Mouse (Mus musculus) left cerebral cortex, postnatal 36 days (tissue): ENCODE results near the gene Chd4. TPM values are rescaled to one million over a fixed set of nuclear protein-coding genes. Genes with fewer than 3 reads are reported as not detected.
A peak's percentile ranks its signal among the peaks of the same experiment; 100 is the strongest.
"Not testable (repeated sequence)": the region's sequence is repeated elsewhere in the genome, so short reads cannot be mapped to it uniquely, and the experiment has no call there.

ENCODE experiments used
- DNase-seq, 2 experiments: peaks; one replicate each; pipeline ENCODE4 v3.0.0; 2021 to 2022; ENCODE audit warnings: low spot score in 2 of 2, mixed read lengths in 1 of 2
- intact Hi-C: fragments of 180-260 bp; cut with DNase I; formaldehyde crosslinking; loops from one replicate; pipeline ENCODE4 v1.15.1; 2025
- total RNA-seq, 2 experiments: library from RNA; stranded (reverse); gene quantifications; 2 replicates each; pipeline ENCODE4 v1.2.3; 2021

Gene Chd4
- total RNA-seq, 2 experiments from 2014 or later: 153 to 166 TPM

DNA sequence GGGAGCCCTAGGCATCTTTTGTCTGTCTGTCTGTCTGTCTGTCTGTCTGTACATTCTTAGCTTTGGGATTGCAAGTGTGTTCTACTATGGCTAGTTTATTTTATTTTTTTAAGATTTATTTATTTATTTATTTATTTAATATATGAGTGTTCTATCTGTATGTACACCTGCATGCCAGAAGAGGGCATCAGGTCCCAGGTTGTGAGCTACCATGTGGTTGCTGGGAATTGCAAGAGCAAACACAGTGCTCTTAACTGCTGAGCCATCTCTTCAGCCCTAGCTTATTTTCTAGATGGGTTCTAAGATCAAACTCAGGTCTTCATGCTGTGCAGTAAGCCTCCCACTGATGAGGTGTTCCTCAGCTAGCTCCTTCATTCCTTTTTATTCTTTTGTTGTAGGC is 58.8 kb downstream of the Chd4 start:
- intact Hi-C loops: no loop called here
- no peak for DNase-seq

DNA sequence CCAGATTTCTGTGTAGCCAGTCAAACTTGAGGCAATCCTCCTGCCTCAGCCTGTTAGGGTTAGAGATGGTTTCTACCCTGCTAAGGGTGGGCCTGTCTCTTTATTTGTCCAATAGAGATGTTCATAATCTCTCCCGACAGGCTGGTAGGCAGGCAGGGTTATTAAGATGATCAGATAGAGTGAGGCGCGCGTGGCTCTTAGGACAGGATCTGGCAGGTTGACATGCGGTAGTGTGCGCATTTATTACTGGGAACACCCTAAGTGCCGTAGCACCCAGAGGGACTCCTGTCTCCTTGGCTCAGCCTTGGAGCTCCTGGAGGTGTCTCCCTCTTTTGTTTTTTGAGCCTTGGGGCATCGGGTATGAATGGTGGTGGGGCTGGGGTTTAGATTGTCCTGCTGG is 59.5 kb downstream of the Chd4 start:
- intact Hi-C loops: no loop called here
- DNase-seq: no peak

DNA sequence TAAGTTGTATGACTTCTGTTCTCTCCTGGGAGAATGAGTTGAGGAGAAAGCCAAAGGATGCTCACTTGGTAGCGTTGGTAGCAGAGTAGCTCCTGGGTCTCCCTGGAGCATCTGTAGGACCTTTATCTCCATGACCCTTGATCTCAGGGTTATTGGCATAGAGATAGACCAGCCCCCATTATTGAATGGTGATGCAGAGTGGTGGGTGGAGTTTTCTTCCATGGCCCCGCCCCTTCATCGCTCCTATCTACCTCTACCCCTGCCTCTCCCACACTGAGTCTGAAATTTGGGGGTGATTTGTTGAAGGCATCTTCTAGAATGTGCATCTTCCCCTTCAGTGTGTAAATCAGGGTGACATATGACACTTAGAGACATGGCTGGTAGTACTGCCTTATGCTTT is 60.7 kb downstream of the Chd4 start:
- intact Hi-C loops: no loop called here
- no peak for DNase-seq

- intact Hi-C loops: no loop called here
- DNase-seq: no peak
Measured at GRCm38 (mm10) chr6:125156903-125157614, 61.3 kb downstream of the Chd4 start.

- intact Hi-C loops: no loop called here
- no peak for DNase-seq
Measured at GRCm38 (mm10) chr6:125158944-125159492, 63.2 kb downstream of the Chd4 start.

- intact Hi-C loops: no loop called here
- no peak for DNase-seq
Measured at GRCm38 (mm10) chr6:125159773-125160557, 64.2 kb downstream of the Chd4 start.

DNA sequence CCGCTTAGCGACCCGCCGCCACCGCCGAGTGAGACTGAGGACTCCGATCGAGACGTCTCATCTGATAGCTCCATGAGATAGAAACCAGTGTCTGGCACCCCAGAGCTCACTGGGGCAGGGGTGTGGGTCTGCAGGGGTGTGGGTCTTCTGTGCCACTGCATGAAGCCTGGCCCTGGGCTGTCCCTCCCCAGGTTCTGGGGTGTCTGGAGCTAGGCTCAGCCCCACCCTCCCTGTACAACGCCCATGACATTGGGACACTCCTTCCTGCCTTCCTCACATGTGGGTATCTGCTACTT is 64.7 kb downstream of the Chd4 start:
- intact Hi-C loops: no loop called here
- no peak for DNase-seq

DNA sequence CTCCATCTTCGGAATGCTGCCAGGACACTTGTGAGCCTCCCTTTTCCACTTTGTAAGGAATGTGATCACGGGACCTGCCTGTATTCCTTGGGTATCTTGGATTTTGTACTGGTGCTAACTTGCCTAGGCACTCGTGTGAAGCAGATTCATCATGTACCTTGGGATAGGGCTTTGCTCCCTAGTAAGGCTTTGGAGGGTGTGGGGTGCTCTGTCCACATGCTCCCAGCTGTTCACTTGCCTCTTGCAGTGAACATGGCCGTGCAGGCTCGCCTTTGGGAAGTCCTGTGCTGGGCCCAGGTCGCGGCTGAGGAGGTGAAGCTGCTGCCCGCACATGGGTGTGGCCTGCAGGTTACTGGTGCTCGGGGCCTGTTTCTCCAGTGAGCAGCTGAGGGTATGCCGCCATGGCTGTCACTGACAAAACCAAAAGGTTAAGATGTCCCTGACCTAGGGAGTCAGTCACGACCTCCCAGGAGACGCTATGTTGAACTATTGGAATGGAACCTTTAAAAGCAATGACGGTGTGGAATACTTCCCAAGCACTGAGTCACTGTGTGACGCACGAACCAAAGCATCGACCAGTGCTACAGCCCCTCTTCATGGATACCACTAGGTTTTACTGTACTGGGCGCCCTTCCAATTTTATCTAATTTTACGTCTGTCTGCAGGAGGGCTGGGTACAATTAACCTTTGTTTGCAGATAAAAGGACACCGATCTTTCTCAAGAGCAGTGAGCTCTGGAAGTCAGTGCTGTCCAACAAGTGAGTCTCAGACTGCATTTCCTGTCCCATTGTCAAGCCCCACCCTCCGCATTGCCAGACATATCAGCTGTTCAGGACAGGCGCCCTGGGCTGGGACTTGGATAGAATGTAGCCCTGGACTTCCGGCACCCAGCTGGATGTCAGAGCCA is 65.3 kb downstream of the Chd4 start:
- peak; percentile 63 to 67 for DNase-seq

GRCm38 (mm10) chr6:125161971-125162370 is 66.2 kb downstream of the Chd4 start:
- intact Hi-C loops: not testable (repeated sequence)
- peak; percentile 52 to 70 for DNase-seq

More for the DNA sequence above, 65.3 kb downstream of the Chd4 start:
- intact Hi-C loops: no loop called here

DNA sequence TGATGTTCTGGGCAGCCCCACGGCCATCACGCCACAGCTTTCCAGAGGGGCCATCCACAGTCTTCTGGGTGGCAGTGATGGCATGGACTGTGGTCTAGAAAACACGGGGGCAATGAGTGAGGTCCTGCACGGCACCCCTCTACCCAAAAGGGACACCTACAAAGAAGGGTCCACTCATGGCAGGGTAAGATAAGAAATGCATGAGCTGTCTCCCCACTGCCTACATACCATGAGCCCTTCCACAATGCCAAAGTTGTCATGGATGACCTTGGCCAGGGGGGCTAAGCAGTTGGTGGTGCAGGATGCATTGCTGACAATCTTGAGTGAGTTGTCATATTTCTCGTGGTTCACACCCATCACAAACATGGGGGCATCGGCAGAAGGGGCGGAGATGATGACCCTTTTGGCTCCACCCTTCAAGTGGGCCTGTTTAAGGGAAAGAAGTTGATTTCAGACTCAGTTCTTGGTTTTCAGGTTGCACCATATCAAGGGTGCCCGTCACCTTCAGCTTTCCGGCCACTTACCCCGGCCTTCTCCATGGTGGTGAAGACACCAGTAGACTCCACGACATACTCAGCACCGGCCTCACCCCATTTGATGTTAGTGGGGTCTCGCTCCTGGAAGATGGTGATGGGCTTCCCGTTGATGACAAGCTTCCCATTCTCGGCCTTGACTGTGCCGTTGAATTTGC is 67.0 kb downstream of the Chd4 start:
- intact Hi-C loops, DNase-seq: not testable (repeated sequence)

DNA sequence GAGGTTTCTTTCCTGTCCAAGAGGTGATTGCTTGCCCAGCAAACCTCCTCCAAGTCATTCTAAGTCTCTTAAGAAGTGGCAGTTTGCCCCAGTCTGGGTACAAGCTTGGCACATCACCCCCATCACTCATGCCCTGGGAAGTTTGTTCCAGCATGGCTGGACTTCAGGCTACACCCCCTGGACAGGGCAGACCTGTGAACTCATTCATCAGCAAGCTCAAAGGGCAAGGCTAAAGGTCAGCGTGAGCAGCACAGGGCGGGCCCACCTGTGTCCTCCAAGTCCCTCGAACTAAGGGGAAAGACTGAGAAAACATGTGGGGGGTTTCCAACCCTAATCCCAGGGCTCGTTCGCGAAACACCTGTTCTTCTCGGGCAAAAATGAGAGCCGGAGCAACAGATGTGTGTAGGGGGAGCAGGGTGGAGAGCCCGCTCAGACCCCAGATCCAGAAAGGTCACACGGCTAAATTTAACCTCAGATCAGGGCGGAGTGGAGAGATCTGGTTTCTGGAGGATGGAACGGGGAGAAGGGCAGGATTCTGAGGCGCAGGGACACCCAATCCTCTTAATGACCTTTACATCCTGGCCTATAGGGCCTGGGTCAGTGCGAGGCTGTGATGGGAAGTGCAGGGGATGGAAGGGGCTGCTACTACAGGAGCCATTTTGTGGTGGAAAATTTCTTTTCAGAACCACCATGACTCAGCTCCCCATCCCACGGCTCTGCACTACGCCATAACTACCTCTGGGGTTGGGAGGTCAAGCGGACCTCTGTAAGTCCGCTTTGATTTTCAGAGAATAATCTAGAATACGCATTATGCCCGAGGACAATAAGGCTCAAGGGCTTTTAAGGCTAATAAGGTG is 68.2 kb downstream of the Chd4 start:
- peak in 1 of 2 experiments; percentile 41 for DNase-seq
- intact Hi-C loops: no loop called here

DNA sequence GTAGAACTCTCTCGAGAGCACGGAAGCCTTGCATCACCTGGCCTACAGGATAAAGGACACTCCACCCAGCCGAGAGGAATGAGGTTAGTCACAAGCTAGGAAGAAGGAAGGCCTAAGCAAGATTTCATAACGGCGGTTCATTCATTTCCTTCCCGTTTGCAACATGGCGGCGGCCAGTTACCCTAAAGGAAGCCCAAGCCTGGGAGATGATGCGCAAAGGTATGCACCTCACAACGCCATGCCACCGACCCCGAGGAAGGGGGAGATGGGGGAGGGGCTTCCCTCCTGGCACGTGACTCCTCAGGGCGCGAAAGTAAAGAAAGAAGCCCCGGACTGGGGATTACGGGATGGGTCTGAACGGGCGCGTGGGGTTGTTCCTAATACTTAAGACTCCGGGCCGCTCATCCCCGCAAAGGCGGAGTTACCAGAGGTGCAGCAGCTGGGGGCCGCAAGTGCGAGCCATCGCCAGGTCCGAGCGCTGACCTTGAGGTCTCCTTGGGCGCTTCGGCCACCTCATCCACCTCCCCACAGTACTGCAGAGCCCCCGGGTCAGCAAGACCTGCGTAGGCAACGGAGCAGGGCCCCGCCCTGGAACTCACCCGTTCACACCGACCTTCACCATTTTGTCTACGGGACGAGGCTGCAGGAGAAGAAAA is 69.0 kb downstream of the Chd4 start:
- intact Hi-C loops: loop anchor here (1.0 to 5.0 kb wide), 3 partner anchors 19 to 107 kb away; partner anchors contain the start of genes Chd4 and Iffo1
- peak; percentile 53 to 59 for DNase-seq

GRCm38 (mm10) chr6:125165328-125165891 is 69.6 kb downstream of the Chd4 start:
- peak; percentile 96 for DNase-seq
- intact Hi-C loops: loop anchor here (1.0 to 5.0 kb wide), 3 partner anchors 20 to 106 kb away; partner anchors contain the start of genes Chd4 and Iffo1

- intact Hi-C loops: loop anchor here (5.0 kb wide), 1 partner anchor 69 kb away; the partner anchor contains the start of gene Chd4
- peak; percentile 43 to 61 for DNase-seq
Measured at GRCm38 (mm10) chr6:125166051-125166751, 70.4 kb downstream of the Chd4 start, which contains the start of gene Gapdh. Gene Gapdh, minus strand, starts transcription at chr6:125166467.

DNA sequence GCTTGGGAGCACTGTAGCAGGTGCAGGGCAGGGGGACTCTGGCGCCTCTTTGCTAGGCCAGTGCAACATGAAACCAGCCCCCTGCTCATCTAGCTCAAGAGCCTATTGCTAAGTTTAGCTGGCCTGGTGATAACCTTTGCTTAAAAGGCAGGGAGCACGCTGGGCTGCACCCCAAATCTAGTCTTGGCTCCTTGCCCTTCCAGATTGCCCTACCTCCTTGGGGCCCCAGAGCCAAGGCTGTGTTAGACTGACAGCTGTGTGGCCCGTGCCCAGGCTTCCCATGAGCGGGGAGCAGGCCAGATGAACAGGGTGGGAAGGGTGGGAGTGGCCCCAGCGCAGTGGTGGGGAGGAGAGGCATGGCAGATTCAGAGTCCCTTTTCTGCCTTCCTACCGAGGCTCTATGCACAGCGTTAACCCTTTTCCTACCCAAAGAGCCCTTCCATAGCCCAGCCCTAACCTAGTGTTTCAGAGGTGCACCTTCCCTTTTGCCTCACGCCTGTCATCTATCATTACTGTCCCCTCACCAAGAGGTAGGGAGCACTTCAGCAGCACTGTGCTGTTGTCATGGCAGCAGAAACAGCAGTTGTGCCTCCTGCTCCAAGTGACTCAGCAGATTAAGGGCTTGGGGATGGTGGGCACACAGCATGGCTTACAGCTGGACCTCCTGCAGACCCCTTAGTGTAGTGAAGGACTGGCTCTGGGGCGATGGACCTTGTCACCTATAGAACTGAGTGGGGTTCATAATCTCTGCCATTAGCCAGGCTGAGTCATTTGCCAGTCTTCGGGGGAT is 71.3 kb downstream of the Chd4 start:
- DNase-seq: peak in 1 of 2 experiments; percentile 36
- intact Hi-C loops: loop anchor here (5.0 kb wide), 1 partner anchor 70 kb away; the partner anchor contains the start of gene Chd4

- DNase-seq: peak in 1 of 2 experiments; percentile 51
- intact Hi-C loops: loop anchor here (5.0 kb wide), 1 partner anchor 71 kb away; the partner anchor contains the start of gene Chd4
Measured at GRCm38 (mm10) chr6:125168086-125168485, 72.3 kb downstream of the Chd4 start.
